Mouse (Mus musculus) common myeloid progenitor, adult 5-6 weeks (primary cell): Measurements from ENCODE around the gene Map2k4. TPM values are rescaled to one million over a fixed set of nuclear protein-coding genes. Genes with fewer than 3 reads are reported as not detected.

Source experiments
- total RNA-seq: library from RNA; stranded (forward); fragments of 200-1000, 187-1606 nt; gene quantifications from 2 replicates; pipeline ENCODE4 v1.2.3, GENCODE M21; 2017

Gene Map2k4
- total RNA-seq, 1 experiment from 2014 or later, result 37.9 TPM

Other genes starting within 250 kb of the Map2k4 start
- gene Zkscan6, start 18.9 kb upstream of the Map2k4 start, total RNA-seq, result 16.8 and 17.8 TPM in 2 replicates